Mouse (Mus musculus) kidney, postnatal 14 days (tissue): ENCODE measurements at regions not wholly inside any gene's neighbourhood (a gene's known extent, or its start where the extent isn't known, plus 50 kb on each side); places are given as distances from the start of the nearest gene placed in this dataset.
"Not testable (repeated sequence)": the region's sequence is repeated elsewhere in the genome, so short reads cannot be mapped to it uniquely, and the experiment has no call there.

ENCODE experiments used
- DNase-seq: peaks from one replicate; pipeline ENCODE4 v3.0.0; 2022; ENCODE audit warnings: mixed read lengths

DNA sequence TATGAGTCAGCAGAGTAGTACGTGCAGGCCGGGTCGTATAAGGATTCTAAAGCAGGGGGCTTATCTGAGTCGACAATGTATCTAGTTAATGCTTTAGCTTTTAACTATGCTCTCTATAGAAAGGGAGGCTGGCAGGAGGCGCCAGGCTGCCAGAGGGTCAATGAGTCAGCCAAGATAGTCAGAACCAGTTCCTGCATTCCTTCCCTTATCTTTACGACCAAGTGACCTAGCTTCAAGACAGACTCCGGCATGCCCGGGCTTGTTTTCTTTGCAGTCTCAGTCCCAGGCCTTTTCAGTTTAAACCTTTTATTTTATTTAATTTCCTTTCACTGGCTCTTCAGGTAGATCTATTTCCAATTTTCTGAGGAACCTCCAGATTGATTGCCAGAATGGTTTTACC is 374.0 kb upstream of the Nrxn1 start:
- no peak for DNase-seq

DNA sequence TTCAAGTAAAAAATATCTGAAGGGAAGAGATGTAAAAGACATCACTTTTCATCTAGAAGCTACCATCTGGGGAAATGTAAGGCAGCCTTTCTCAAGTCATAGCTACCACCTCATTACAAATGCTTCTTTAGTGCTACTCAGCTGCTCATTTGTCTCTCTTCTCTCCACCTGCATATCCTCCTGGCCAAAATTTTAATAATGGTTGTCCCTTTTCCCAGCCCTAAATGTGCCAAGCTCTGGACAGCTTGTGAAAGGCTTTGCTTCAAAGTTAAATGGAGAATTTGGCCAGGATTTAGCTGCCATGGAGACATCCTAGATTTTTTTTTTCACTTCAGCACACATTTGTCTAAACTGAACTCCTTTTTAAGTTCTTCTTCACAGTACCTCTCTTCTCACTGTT is 358.8 kb upstream of the Nrxn1 start:
- no peak for DNase-seq

DNA sequence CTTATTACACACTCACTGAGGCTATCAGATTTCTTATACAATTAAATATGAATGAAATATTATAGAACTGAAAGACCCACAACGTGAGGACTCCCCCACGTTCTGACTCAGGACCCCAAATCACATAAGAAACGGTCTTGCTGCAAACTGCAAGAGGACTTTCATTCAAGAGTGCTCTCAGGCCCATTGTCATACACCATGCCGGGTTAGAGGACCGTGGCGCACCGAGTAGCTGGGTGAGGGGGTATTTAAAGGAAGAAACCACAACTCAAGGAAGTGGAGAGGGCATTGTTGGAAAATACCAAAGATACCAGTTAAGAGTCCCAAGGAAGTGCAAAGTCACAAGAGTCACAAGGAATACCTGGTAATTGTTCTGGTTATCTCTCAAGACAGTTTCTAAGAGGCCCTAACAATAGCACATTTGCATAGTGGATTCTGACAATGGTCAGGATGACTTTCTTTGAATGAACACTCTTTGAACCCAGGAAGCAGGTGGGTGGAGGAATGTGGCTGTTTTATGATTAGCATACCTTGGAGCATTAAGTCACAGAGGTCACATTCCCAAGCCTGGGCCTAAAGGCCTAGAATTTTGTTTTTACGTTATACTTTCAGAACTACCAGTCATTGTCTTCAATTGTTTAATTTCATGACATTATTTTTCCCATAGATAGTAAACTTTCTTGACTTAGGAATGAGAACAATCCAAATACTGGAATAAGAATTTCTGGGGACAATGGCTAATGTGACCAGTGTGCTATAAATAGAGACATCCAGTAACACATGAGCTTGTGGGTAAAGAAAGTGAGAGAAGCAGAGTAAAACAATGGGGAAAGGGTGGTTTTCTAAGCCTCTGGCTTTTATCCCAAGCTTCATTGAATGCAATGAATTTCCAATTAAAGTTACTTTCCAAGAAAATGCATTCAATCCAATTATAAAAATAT is 339.2 kb upstream of the Nrxn1 start:
- not testable (repeated sequence) for DNase-seq

DNA sequence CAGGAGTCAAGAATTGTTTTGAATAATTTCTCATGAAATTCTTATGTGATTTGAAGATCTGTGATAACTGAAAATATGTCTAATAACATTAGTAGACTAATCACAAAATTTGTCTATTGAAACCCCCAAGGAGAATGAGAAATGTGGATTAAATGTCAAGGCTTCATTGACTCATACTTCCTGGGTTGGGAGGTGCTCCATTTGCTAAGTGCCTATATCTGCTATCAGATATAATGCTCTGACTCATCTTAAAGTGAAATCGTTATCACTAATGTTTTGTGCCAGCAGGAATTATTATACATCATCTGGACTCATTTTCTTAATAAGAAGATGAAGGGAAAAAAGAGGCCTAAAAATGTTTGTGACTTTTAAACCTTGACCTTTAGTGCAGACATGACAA is 337.5 kb upstream of the Nrxn1 start:
- DNase-seq, result no peak

DNA sequence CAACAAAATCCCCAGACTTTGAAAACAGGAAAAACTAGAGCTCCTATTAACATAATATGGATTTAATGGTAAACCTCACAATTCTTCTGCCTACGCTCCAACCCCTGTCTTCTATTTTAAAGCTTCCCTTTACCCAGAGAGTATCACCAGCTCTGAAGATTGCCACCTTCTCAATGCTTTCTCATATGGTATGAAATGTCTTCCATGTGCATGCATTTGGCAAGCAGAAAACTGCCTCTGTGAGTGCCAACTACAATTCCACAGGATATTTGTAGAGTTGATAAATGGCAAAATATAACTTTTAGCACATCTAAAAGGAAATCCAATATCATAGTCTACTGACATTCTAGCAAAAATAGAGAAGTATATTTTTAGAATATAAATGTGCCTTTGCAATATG is 332.2 kb upstream of the Nrxn1 start:
- peak; percentile 1 for DNase-seq

DNA sequence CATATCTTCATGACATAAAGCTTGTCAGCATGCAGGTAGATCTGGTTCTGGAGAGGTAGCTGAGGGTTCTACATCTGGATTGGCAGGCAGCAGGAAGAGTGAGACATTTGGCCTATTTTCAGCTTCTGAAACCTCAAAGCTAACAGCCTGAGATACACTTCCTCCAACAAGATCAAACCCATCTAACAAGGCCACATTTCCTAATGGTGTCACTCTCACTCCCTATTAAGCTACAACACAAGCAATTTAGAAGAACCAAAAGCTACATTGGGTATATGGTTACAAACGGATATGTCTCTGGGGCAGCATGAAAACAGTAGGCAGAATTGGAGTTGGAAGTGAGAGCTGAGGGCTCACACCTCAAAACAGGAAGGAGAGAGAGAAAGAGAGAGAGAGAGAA is 325.7 kb upstream of the Nrxn1 start:
- no peak for DNase-seq

DNA sequence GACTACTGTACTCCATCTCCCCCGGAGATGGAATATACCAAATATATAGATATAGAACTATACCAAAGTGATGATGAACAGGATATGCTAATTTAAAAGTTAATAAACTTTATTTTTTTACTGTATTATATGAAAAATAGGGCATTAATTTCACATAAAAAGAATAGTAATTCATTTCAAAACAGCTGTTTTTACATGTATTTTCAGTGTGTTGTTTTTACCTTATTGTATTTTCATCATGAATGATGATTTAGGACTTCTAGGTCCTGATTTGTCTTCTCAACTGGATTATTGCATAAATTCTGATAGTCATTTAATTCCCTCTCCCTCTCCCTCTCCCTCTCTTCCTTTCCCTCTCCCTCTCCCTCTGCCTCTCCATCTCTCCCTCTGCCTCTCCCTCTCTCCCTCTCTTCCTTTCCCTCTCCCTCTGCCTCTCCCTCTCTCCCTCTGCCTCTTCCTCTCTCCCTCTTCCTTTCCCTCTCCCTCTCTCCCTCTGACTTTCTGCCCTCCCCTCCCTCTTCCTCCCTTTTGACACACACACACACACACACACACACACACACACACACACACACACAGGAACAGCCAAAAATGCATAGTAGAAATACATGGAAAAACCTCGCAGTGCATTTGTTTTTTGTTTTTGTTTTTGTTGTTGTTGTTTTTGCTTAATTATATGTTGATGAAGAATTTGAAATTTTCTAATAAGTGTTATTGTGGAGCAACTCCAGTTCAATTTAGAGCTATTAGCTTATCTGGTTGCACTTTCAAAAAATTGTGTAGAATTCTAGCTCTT is 298.3 kb upstream of the Nrxn1 start:
- no peak for DNase-seq

DNA sequence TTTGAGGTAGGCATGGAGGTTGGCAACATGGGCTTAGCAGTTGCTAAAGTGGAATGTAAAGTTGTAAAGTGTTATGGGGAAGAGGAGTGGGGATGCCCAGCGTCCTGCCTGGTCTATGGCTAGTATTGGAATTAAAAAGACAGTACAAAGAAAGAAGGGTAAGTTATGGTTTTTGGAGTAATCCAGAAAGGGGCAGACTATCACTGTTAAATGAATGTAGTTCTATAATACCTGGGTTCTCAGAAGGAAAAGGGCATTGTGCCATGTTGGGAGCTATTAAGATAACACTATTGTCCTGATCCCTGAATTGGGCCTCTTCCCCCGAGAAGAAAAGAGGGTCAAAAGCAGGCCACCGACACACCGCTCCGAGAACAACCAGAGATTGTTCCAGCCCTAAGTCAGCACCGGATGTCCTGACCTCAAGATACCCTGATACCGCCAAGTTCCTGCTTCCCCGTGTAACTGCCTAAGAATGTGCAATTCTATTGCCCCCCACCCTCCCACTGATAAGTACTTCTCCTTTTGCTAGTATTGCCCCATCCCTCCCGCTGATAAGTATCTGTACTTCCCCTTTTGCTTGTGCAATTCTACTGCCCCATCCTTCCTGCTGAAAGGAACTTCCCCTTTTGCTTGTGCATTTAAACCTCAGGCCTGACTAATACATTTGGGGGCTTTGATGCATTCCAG is 297.2 kb upstream of the Nrxn1 start:
- DNase-seq, result not testable (repeated sequence)

DNA sequence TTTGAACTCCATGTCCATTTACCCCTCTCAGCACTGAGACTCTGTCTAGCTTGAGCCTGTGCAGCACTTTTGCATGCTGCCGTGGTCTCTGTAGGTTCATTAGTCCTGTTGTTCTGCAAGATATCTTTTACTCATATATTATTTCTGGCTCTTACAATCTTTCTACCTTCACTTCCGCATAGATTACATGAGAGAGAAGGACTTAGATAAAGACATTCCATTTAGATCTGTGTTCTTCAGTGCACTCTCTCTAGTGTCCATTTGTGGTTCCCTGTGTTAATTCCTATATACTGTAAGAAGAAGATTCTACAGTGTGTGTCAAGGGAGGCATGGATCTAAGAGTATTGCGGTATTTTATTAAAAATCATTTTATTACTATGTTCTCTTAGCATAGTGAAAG is 295.6 kb upstream of the Nrxn1 start:
- no peak for DNase-seq

DNA sequence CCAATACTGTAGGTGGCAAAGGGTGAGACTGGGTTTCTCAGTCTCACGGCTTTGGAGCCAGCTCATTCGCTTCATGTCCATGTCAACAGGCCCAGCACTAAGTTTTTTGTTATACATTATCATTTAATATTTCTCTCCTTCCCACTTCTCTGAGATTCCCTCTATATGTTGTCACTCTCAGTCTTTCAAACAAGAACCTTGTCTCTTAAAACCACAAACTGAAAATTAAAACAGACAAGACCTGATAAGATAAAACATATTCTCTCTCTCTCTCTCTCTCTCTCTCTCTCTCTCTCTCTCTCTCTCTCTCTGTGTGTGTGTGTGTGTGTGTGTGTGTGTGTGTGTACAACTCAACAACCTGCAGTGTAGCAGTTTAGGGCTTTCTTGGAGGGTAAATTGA is 295.2 kb upstream of the Nrxn1 start:
- DNase-seq, result no peak

DNA sequence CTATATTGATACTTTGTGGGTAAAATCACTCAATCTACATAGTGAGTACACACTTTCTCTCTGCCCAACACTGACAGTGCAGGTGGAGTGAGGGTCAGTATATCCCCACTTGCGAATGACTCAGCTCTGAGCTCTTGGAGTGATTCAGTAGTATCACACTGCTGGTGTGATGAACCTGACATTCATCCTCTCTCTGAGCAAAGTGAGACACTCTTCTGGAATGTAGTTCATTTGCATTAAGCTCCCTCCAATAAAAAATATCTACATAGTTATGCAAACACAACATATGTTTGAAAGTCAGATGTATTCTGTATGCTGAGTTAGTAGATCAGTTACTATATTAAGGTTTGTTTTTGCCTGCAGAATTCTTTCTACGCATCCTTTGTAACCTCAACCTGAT is 293.1 kb upstream of the Nrxn1 start:
- no peak for DNase-seq

DNA sequence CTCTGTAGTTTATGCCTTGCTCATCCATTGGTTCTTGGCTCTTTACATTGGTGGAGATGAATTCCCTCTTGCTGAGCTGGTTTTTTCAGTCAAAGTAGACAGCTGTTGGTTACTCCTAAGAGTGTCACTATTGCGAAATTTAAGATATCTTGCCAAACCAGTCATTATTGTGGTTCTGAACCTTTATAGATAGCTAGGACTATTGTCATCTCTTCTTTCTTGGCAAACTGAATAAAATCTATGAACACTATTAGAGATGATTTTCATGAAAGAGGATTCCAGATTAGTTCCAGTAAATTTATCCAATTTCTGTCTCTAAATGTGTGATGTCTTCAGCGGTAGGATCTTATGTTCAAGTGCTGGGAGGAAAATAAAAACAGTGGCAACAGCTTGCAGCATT is 275.3 kb upstream of the Nrxn1 start:
- no peak for DNase-seq

DNA sequence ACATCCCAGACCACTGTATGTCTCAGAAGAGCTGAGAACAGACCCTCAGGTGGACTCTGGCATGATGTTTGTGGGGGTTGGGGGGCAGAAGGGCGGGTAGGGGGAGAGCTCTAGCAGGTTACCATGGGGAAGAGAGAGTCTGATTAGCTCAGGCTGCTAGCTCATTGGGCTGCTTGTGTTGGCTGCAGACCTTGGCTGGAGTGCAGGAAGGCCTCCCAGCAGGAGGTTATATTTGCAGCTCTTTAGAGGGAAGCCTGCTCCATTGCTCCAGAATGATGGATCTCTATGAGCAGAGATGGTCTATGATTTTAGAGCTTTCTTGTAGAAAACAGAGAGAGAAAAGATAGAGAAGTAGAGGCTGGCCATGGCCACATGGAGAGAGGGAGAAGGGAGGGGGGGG is 268.4 kb upstream of the Nrxn1 start:
- DNase-seq, result no peak

DNA sequence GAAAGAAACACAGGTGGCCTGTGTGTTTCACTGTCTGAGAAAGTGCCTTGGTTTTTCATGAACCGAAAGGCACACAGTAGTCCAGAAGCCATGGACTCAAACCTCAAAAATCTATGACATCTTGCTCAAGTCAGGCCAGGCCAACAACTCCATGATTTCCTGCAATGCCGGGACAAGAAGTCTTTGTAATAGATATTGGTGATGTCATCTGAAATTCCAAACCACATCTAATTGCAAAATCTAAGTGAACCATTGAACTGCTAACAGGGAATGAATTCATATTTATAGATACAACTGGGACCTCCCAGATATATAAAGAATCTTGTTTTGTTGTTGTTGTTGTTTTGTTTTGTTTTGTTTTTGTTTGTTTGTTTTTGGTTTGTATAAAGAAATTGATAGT is 259.2 kb upstream of the Nrxn1 start:
- no peak for DNase-seq

DNA sequence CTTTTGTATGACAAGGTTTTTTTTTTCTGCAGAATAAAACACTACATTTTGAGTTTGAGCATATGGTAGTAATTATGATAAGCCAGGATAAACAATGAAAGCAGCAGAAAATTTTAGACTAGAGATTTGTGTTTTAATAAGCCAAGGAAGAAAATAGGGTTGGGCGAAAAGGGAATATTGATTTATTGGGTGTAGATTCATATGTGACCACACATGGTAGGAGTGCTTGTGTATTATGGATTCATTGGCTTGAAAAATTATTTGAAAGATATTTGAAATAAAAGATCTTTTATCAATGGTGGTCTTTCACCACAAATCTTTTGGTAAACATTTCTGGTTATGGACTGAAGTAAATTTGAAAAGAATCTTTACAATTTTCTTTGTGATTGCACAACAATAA is 244.0 kb upstream of the Nrxn1 start:
- no peak for DNase-seq

DNA sequence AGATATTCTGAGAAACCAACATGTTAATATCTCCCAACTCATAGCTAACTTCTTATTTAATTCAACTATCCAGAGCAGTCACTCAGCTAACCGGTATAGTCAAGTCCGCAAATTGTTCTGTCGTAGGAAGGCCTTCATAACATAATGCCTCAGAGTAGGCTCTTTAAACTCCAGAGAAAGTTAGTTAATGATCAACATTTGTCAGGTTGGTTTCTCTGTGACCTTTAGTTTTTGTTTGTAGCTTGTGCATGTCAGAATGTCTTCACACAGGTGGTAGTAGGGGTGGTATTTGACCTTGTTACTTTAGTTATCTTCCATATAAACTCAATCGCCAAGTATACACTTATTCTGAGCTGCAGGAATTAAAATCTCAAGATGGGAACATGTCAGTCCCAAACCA is 240.9 kb upstream of the Nrxn1 start:
- DNase-seq, result no peak

DNA sequence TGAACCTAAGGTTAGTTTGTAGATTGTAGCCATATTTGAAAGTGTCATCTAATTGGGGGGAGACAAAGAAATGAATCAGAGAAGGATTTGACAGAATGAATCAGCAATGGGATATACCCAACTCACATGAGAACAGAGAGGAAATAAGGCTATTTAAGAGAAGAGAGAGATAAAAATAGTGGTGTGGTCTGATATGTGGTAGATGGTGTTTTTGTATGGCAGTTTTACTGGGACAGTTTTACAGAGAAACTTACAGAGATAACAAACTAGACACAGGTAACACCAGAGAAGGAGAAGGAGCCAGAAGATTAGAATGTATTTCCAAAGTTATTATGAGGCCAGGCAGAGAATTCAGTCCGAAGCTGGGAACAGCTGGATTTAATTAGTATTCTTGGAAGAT is 240.3 kb upstream of the Nrxn1 start:
- no peak for DNase-seq

DNA sequence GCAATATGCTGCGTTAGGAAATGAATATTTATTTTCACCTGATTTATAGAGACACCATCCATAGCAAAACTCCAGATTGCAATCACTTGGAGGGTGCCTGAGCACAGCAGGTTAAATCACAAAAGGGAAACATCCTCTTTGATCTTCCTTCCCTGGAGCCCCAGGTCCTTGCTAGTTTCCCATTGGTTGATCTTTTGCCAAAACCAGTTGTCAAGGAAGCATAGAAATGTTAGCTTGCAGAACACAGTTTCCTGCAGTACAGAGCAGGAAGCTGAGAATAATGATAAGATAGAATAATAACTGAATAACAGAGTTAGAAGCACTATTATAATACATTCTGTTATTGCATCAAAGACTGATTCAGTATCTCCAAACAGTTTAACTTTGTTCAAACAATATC is 231.5 kb upstream of the Nrxn1 start:
- peak; percentile 45 for DNase-seq

DNA sequence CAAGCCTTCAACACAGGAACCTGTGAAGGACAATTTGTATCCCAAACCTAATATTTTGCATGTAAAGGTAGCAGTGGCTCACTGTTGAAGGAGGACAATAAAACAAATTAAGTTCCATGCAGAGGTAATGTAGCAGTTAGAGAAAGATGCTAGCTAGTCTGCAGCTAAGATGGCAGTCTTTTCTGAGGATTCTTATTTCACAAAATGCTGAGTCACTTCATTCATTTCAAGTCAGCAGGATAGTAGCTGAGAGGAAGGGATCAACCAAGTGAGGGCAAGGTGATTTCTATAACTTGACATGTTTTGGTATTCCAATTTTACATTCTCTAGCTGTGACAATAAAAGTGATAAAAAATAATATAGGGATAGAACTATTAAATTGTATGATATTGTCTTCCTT is 194.0 kb upstream of the Nrxn1 start:
- no peak for DNase-seq

DNA sequence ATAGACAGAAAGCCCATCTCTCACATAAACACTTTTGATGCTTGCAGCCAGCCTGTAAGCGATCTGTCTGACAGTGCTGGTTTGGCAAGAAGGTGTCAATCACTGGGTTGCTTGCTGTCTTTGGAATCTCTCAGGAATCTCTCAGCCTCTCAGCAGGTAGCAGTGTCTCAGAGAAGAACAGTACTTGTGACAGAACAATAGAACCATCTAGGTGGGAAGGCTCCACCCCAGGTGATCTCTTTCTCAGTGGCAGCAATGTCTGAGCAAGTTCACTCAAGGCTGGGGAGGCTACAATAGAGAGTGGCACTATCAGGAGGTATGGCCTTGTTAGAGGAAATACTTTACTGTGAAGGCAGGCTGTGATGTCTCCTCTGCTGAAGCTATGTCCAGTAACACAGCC is 181.5 kb upstream of the Nrxn1 start:
- DNase-seq, result no peak

DNA sequence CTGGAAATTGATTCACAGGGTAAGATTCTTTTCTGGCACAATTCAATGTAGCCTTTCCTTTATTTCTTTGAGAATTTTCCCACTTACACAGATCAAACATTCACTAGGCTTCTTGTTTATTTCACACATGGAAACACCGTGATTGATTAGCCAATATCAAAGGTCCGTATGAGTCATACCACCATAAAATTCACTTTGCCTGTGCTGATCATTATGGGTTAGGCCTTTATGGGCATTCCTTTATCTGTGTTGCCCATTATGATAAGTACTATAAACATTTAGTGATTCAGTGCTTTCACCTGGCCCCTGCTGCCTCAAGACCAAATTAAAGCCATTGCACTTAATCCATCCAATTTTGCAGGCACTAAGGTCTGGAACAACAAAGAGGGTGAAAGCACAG is 145.8 kb upstream of the Nrxn1 start:
- no peak for DNase-seq

DNA sequence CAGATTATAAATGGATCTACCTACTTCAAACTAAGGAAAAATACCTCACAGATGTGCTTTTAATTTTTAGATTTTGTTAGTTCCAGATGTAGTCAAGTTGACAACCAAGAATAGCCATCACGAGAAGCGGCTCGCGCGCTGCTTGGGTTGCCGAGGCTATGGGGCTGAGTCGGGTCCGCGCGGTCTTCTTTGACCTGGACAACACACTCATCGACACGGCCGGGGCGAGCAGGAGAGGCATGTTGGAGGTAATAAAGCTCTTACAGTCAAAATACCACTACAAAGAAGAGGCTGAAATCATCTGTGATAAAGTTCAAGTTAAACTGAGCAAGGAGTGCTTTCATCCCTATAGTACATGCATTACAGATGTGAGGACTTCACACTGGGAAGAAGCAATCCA is 143.8 kb upstream of the Nrxn1 start:
- DNase-seq, result not testable (repeated sequence)

DNA sequence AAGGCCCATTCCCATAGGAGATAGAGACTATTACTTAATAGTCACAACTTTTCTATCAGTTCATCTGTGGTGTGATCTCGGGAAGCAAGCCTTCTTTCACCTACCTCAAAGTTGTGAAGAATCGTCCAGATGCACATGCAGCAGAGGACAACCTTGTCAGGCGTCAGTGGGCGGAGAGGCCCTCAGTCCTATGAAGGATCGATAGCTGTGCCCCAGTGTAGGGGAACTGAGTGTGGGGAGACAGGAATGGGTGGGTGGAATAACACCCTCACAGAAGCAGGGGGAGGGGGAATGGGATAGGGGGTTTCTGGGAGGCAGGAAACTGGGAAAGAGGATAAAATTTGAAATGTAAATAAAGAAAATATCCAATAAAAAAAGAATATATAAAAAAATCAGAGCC is 133.5 kb upstream of the Nrxn1 start:
- DNase-seq, result no peak

DNA sequence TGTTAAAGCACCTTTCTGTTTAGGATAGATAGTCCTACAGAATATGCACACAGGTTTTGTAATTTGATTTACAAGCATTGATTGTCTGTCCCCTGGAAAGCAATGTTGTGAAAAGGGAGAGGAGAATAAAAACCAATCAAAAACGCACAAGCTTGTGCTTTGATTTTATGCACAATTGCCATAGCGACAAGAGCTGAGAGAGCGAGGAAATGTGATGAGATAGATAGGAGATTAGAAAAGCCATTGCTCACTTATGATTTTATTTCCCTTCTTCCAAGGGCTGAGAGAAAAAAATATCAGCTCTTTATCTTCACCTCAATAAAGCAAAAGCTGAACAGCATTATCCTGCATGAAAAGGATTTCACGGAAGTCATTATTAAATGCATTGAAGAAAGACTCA is 133.0 kb upstream of the Nrxn1 start:
- DNase-seq, result no peak
